Mouse (Mus musculus): ENCODE data around the gene Trcg1. TPM values are rescaled to one million over a fixed set of nuclear protein-coding genes. Genes with fewer than 3 reads are reported as not detected.
A peak's percentile ranks its signal among the peaks of the same experiment; 100 is the strongest.

Trcg1 gene
- polyA plus RNA-seq, 1 experiment from 2014 or later = not detected

DNA sequence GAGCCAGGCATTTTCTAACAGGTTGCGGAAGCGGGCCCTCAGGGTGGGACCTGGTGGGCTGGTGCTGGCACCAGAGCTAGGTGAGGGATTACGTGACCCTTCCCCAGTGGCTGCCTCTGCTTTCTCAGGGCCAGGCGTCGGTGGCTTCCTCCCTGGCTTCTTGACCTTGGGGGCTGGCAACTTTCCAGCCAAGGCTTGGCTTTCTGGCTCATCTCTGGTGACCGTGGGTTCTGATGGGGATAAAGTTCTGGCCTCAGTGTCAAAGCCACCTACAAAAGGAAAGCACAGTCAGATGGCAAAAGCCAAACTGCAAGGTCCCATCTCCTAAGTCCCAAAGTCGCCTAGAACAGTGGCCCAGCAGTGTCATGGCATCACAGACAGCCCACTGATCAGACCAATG is 17.7 kb downstream of the Trcg1 start:
- Histone ChIP-seq H3K4me1 (replicated peaks; ENCODE audit: control insufficient read depth, insufficient read depth, low read length) (no peaks in the 10 kb centered on the region), H3K27ac (ENCODE audit: low read depth) (no peak overlapping the region), H3K4me2 (ENCODE audit: low read length) (no peak overlapping the region), H3K9me3 (ENCODE audit: control insufficient read depth, low read length) (no peaks in the 10 kb centered on the region), H3K36me3 (ENCODE audit: control insufficient read depth, insufficient read depth, low read length) (peaks cover 89% of the 10 kb centered on the region), H3K27me3 (replicated peaks; ENCODE audit: control insufficient read depth, insufficient read depth, low read length) (no peaks in the 10 kb centered on the region), H3K4me3 (ENCODE audit: low read depth, low read length) (no peak overlapping the region), H3K9ac (ENCODE audit: low read length) (no peak overlapping the region)
- no peak for DNase-seq (ENCODE audit: low spot score)
- 84% methylated on average over 7 of the region's 7 CpGs for WGBS
- no peak for ATAC-seq (replicated peaks; ENCODE audit: low FRiP score, low TSS enrichment, low read depth)

DNA sequence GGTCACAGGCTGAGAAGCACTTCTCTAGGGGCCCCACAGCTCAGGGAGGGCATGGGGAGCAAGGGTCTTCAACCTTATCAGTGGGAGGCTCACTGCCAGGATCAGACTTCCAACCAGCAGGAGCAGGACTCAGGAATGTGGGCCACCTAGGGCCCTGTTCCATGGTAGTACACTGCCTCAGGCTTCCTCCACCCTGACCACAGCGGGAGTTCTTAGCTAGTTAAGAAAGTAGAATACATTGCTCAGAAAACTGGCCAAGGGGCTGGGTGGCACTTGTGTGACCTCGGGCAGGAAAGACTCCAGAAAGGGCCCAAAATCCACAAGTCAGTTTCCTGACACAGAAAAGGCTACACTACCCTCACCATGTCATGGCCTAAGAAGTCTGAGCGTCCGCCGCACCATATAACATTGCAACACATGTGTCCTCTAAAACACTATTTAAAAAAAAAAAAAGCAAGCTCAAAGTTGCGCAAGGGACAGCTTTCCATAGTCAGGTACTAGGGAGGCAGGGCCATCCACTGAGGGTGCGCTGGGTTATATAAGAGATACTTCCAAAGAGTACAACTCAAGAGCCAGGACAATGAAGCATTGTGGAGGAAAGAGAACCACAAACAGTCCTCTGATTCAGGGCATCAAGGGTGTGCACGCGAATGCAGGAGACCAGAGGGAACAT is 18.6 kb downstream of the Trcg1 start:
- Histone ChIP-seq H3K4me2 (ENCODE audit: low read length) (no peak overlapping the region), H3K4me1 (replicated peaks; ENCODE audit: control insufficient read depth, insufficient read depth, low read length) (peaks cover 5% of the 10 kb centered on the region; the same call in 1 of the 2 replicates), H3K27ac (ENCODE audit: low read depth) (no peak overlapping the region), H3K4me3 (ENCODE audit: low read depth, low read length) (no peak overlapping the region), H3K27me3 (replicated peaks; ENCODE audit: control insufficient read depth, insufficient read depth, low read length) (no peaks in the 10 kb centered on the region), H3K9ac (ENCODE audit: low read length) (no peak overlapping the region), H3K36me3 (ENCODE audit: control insufficient read depth, insufficient read depth, low read length) (peaks cover 89% of the 10 kb centered on the region), H3K9me3 (ENCODE audit: control insufficient read depth, low read length) (no peaks in the 10 kb centered on the region)
- DNase-seq (ENCODE audit: low spot score) = no peak
- ATAC-seq (replicated peaks; ENCODE audit: low FRiP score, low TSS enrichment, low read depth) = no peak
- 90% methylated on average over 9 of the region's 9 CpGs for WGBS

DNA sequence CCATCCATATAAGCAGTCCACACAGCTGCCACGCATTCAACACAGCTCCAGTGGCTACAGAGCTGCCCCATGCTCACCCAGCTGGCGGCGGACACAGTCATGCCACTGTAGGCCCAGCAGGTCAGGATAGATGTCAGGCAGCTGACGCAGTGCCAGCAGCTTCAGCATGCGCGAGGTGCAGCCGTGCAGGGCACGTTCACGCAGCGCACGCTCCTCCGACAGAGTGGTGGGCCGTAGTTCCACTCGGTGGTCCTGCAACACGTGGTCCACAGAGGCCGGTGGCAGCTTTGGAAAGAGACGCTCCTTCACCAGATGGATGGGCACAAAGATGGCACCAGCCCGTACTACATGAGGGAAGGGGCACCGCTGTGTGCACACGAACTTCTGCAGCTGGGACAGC is 20.0 kb downstream of the Trcg1 start:
- WGBS = 92% methylated on average over 20 of the region's 20 CpGs
- peaks cover 77% of the 10 kb centered on the region for H3K36me3 ChIP-seq (ENCODE audit: control insufficient read depth, insufficient read depth, low read length)
- H3K9ac ChIP-seq (ENCODE audit: low read length) = no peak overlapping the region
- H3K4me3 ChIP-seq (ENCODE audit: low read depth, low read length) = no peak overlapping the region
- no peak overlapping the region for H3K4me2 ChIP-seq (ENCODE audit: low read length)
- no peak overlapping the region for H3K27ac ChIP-seq (ENCODE audit: low read depth)
- ATAC-seq (replicated peaks; ENCODE audit: low FRiP score, low TSS enrichment, low read depth) = no peak
- no peaks in the 10 kb centered on the region for H3K9me3 ChIP-seq (ENCODE audit: control insufficient read depth, low read length)
- no peak for DNase-seq (ENCODE audit: low spot score)
- peaks cover 16% of the 10 kb centered on the region for H3K4me1 ChIP-seq (replicated peaks; ENCODE audit: control insufficient read depth, insufficient read depth, low read length)
- no peaks in the 10 kb centered on the region for H3K27me3 ChIP-seq (replicated peaks; ENCODE audit: control insufficient read depth, insufficient read depth, low read length)

DNA sequence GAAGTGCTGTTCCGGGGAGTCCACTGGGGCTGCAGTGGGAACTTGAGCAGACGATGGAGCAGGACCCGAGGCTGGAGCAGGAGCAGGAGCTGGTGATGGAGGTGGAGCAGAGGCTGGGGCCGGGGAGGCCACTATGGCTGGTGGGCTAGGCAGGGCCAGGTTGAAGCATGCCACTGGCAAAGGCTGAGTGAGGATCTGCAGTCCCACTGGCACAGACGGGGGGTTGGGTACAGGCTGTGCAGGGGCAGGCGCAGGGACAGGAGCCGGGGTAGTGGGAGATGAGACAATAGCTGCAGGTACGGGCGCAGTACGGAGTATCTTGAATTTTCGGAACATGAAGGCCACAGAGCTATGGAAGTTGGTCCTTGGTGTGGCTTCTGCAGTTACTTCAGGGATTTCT is 20.5 kb downstream of the Trcg1 start:
- Histone ChIP-seq H3K27ac (ENCODE audit: low read depth) (no peak overlapping the region), H3K4me3 (ENCODE audit: low read depth, low read length) (no peak overlapping the region), H3K4me2 (ENCODE audit: low read length) (no peak overlapping the region), H3K36me3 (ENCODE audit: control insufficient read depth, insufficient read depth, low read length) (peaks cover 71% of the 10 kb centered on the region), H3K27me3 (replicated peaks; ENCODE audit: control insufficient read depth, insufficient read depth, low read length) (no peaks in the 10 kb centered on the region), H3K4me1 (replicated peaks; ENCODE audit: control insufficient read depth, insufficient read depth, low read length) (peaks cover 16% of the 10 kb centered on the region), H3K9me3 (ENCODE audit: control insufficient read depth, low read length) (no peaks in the 10 kb centered on the region), H3K9ac (ENCODE audit: low read length) (no peak overlapping the region)
- DNase-seq (ENCODE audit: low spot score) (no peak), ATAC-seq (replicated peaks; ENCODE audit: low FRiP score, low TSS enrichment, low read depth) (no peak)
- 92% methylated on average over 11 of the region's 11 CpGs for WGBS

DNA sequence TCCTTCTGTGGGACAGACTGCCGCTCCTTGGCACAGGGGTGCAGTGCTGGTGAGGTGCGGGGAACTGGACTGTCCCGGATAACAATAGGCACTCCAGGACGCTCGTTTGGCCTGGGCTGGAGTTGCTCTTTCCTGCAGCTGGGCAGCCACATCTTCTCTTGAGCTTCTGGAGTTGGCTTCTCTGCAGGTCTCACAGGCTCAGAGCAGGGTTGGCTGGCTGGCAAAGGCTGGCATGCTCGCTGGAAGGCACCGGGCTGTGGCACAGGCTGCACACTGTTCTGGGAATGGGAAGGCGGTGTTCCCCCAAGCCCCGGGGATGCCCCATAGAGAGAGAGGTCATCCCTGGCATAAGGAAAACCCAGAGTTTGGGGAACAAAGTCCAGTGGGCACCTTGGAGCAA is 21.3 kb downstream of the Trcg1 start:
- no peaks in the 10 kb centered on the region for H3K27me3 ChIP-seq (replicated peaks; ENCODE audit: control insufficient read depth, insufficient read depth, low read length)
- no peak for ATAC-seq (replicated peaks; ENCODE audit: low FRiP score, low TSS enrichment, low read depth)
- H3K9ac ChIP-seq (ENCODE audit: low read length) = no peak overlapping the region
- peaks cover 17% of the 10 kb centered on the region for H3K4me1 ChIP-seq (replicated peaks; ENCODE audit: control insufficient read depth, insufficient read depth, low read length)
- DNase-seq (ENCODE audit: low spot score) = no peak
- 90% methylated on average over 9 of the region's 9 CpGs for WGBS
- H3K27ac ChIP-seq (ENCODE audit: low read depth) = no peak overlapping the region
- H3K9me3 ChIP-seq (ENCODE audit: control insufficient read depth, low read length) = no peaks in the 10 kb centered on the region
- no peak overlapping the region for H3K4me2 ChIP-seq (ENCODE audit: low read length)
- H3K36me3 ChIP-seq (ENCODE audit: control insufficient read depth, insufficient read depth, low read length) = peaks cover 64% of the 10 kb centered on the region
- no peak overlapping the region for H3K4me3 ChIP-seq (ENCODE audit: low read depth, low read length)

DNA sequence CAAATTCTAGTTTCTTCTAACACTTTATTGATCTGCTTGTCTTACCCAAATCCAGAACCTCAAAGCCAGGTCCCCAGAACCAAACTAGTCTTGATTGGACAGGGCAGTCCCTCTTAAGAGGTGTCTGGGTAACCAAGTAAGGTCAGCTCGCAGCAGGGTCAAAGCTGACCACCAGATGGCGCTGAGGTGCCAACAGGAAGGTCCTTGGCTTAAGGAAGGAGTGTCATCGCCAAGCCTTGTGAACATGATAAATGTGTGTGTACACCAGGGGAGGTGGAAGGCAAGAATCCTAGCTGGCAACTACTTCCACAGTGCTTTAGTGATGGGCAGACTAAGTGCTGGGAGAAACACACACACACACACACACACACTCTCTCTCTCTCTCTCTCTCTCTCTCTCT is 23.4 kb downstream of the Trcg1 start:
- Histone ChIP-seq H3K4me3 (ENCODE audit: low read depth, low read length) (no peak overlapping the region), H3K9me3 (ENCODE audit: control insufficient read depth, low read length) (no peaks in the 10 kb centered on the region), H3K4me1 (replicated peaks; ENCODE audit: control insufficient read depth, insufficient read depth, low read length) (peaks cover 22% of the 10 kb centered on the region), H3K27me3 (replicated peaks; ENCODE audit: control insufficient read depth, insufficient read depth, low read length) (no peaks in the 10 kb centered on the region), H3K27ac (ENCODE audit: low read depth) (0 out of 2 replicates have a peak overlapping the region, but pooled peaks have one; percentile 18), H3K36me3 (ENCODE audit: control insufficient read depth, insufficient read depth, low read length) (peaks cover 42% of the 10 kb centered on the region), H3K9ac (ENCODE audit: low read length) (no peak overlapping the region), H3K4me2 (ENCODE audit: low read length) (peak overlapping the region; percentile 89)
- under 1% methylated on average over 3 of the region's 3 CpGs for WGBS
- DNase-seq (ENCODE audit: low spot score) (peak; percentile 97), ATAC-seq (replicated peaks; ENCODE audit: low FRiP score, low TSS enrichment, low read depth) (no peak)

DNA sequence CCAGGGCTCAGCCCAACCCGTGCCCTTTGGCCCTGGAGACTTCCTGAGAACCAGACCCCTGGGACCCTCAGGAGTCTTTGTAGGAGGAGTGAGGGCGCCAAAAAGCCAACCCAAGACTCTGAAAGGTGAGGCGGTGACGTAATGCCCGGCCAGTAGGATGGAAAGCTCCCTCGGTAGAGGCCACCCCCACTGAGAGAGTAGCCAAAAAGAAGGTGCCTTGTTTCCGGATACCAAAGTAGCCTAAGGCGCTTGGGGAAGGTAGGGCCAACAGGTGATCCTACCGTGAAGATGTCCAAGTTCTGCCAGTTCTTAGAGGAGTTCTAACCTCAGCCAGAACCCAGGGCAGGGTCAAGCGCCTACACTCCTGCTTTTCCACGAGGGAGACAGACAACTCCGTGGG is 24.6 kb downstream of the Trcg1 start:
- Histone ChIP-seq H3K9me3 (ENCODE audit: control insufficient read depth, low read length) (no peaks in the 10 kb centered on the region), H3K4me1 (replicated peaks; ENCODE audit: control insufficient read depth, insufficient read depth, low read length) (peaks cover 33% of the 10 kb centered on the region), H3K27ac (ENCODE audit: low read depth) (peak overlapping the region; percentile 86; the same call in 1 of the 2 replicates), H3K9ac (ENCODE audit: low read length) (peak overlapping the region; percentile 92), H3K4me2 (ENCODE audit: low read length) (peak overlapping the region; percentile 89), H3K36me3 (ENCODE audit: control insufficient read depth, insufficient read depth, low read length) (peaks cover 30% of the 10 kb centered on the region), H3K27me3 (replicated peaks; ENCODE audit: control insufficient read depth, insufficient read depth, low read length) (no peaks in the 10 kb centered on the region), H3K4me3 (ENCODE audit: low read depth, low read length) (peak overlapping the region; percentile 94)
- DNase-seq (ENCODE audit: low spot score) (no peak), ATAC-seq (replicated peaks; ENCODE audit: low FRiP score, low TSS enrichment, low read depth) (no peak)
- WGBS = 10% methylated on average over 12 of the region's 12 CpGs

DNA sequence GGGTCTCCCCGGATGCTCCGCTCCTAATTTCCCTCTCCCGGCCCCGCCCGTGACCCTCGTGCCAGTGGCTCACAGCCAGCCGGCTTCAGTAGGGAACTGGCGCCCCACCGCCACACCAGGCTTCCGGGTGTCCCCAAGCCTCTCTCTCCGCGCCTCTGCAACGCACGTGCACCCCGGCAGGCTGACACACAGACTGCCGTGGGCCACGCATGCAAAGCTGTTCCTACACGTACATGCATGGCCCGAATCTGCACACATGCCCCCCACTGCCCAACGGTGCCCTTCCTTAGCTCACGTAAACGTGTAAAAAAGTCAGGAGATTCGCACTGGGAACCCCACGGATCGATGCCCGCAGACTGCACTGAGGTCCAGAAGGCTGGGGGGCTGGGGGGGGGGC is 25.2 kb downstream of the Trcg1 start:
- ATAC-seq (replicated peaks; ENCODE audit: low FRiP score, low TSS enrichment, low read depth) = 0 out of 2 replicates have a peak, but pooled peaks have one; percentile 11
- DNase-seq (ENCODE audit: low spot score) = peak; percentile 80

More for the DNA sequence above, 25.2 kb downstream of the Trcg1 start:
- Histone ChIP-seq H3K9ac (ENCODE audit: low read length) (peak overlapping the region; percentile 92), H3K36me3 (ENCODE audit: control insufficient read depth, insufficient read depth, low read length) (peaks cover 25% of the 10 kb centered on the region), H3K4me1 (replicated peaks; ENCODE audit: control insufficient read depth, insufficient read depth, low read length) (peaks cover 37% of the 10 kb centered on the region), H3K4me3 (ENCODE audit: low read depth, low read length) (peak overlapping the region; percentile 94), H3K4me2 (ENCODE audit: low read length) (peak overlapping the region; percentile 89), H3K27ac (ENCODE audit: low read depth) (peak overlapping the region; percentile 86), H3K27me3 (replicated peaks; ENCODE audit: control insufficient read depth, insufficient read depth, low read length) (no peaks in the 10 kb centered on the region), H3K9me3 (ENCODE audit: control insufficient read depth, low read length) (no peaks in the 10 kb centered on the region)
- WGBS = under 1% methylated on average over 26 of the region's 26 CpGs

Data from intestine, embryonic 14.5 days (tissue).